15 mouse cellular contexts compared by ENCODE assay signal in genomic region chr2:17868145-17868544, GRCm38 (mm10).
DNase-seq lines count a peak whose midpoint lies in the region; ATAC-seq and TF ChIP-seq lines count a peak whose summit lies in the region.
"Had no signal": no experiment of that assay in that cellular context is flagged by ENCODE, and none has a peak within 500 bp of the region (broad histone marks: within the 10 kb centered on the region; RNA-seq: fewer than 3 reads in every experiment).

No protein-coding gene starts in this region.

- no peak overlapping the region for H3K4me3 ChIP-seq in intestine, embryonic 14.5 days (ENCODE audit: low read depth, low read length)
- no peak overlapping the region for H3K4me3 ChIP-seq in intestine, embryonic 15.5 days (replicated peaks)
- H3K4me3 ChIP-seq in E14TG2a.4 (replicated peaks; ENCODE audit: low read length): peak overlapping the region; percentile 26; the same call in 1 of the 2 replicates
- no peak overlapping the region for H3K4me3 ChIP-seq in embryonic facial prominence, embryonic 12.5 days
- H3K4me3 ChIP-seq in cerebellum, adult 2 months (replicated peaks; ENCODE audit: insufficient read depth, low read depth, low read length): no peak overlapping the region
- H3K4me3 ChIP-seq: gastrocnemius, adult 2 months; heart, embryonic 12.5 days had no signal

- no peak overlapping the region for H3K4me2 ChIP-seq in intestine, embryonic 14.5 days (ENCODE audit: low read length)
- H3K4me2 ChIP-seq in intestine, embryonic 15.5 days (replicated peaks): no peak overlapping the region
- H3K4me2 ChIP-seq in embryonic facial prominence, embryonic 12.5 days (replicated peaks): 0 out of 2 replicates have a peak overlapping the region, but pooled peaks have one; percentile 15
- H3K4me2 ChIP-seq: heart, embryonic 12.5 days; hindbrain, embryonic 14.5 days had no signal

- no peak overlapping the region for H3K9ac ChIP-seq in intestine, embryonic 14.5 days (ENCODE audit: low read length)
- H3K9ac ChIP-seq in intestine, embryonic 15.5 days: no peak overlapping the region
- H3K9ac ChIP-seq in embryonic facial prominence, embryonic 12.5 days: no peak overlapping the region
- H3K9ac ChIP-seq: heart, embryonic 12.5 days; hindbrain, embryonic 14.5 days had no signal

- WGBS in intestine, embryonic 14.5 days: 19% methylated on average over 9 of the region's 9 CpGs
- 30% methylated on average over 9 of the region's 9 CpGs for WGBS in intestine, embryonic 15.5 days
- 8% methylated on average over 9 of the region's 9 CpGs for WGBS in embryonic facial prominence, embryonic 12.5 days
- 40% methylated on average over 9 of the region's 9 CpGs for WGBS in cerebellum, adult 2 months

- 0 out of 2 replicates have a peak, but pooled peaks cover 4% of the 10 kb centered on the region for H3K4me1 ChIP-seq in intestine, embryonic 14.5 days (replicated peaks; ENCODE audit: control insufficient read depth, insufficient read depth, low read length)
- peaks cover 5% of the 10 kb centered on the region; the same call in 1 of the 2 replicates for H3K4me1 ChIP-seq in intestine, embryonic 15.5 days (replicated peaks)
- peaks cover 52% of the 10 kb centered on the region for H3K4me1 ChIP-seq in E14TG2a.4 (replicated peaks; ENCODE audit: low read depth, low read length)
- peaks cover 19% of the 10 kb centered on the region for H3K4me1 ChIP-seq in embryonic facial prominence, embryonic 12.5 days
- H3K4me1 ChIP-seq in cerebellum, adult 2 months (ENCODE audit: control insufficient read depth, insufficient read depth, low read length): no peaks in the 10 kb centered on the region

- intact Hi-C loops in left cerebral cortex, postnatal 10 days (cut with DNase I): no loop called here

- DNase-seq in intestine, embryonic 14.5 days (ENCODE audit: low spot score): peak; percentile 60
- peak; percentile 44 for DNase-seq in ES-CJ7 (ENCODE audit: low read depth, low spot score)
- DNase-seq in adrenal gland, adult (ENCODE audit: inconsistent age in 2 of 2, low spot score in 1 of 2): no peak
- no peak for DNase-seq in cerebellum, adult 2 months
- DNase-seq in left cerebral cortex, postnatal 10 days (ENCODE audit: extremely low spot score in 1 of 2, low spot score in 2 of 2): no peak
- DNase-seq: adrenal gland, postnatal 14 days; gastrocnemius, adult 2 months; layer of hippocampus, postnatal 36 days; lung, adult 18-20 months; lung, postnatal 4 days had no signal

- TF ChIP-seq POLR2A in cerebellum, adult 2 months (IDR thresholded peaks at IDR 0.05; ENCODE audit: borderline replicate concordance, insufficient read depth, low read length): no peak

- no peaks in the 10 kb centered on the region for H3K27me3 ChIP-seq in intestine, embryonic 14.5 days (replicated peaks; ENCODE audit: control insufficient read depth, insufficient read depth, low read length)
- no peaks in the 10 kb centered on the region for H3K27me3 ChIP-seq in intestine, embryonic 15.5 days (replicated peaks)
- peaks cover 18% of the 10 kb centered on the region for H3K27me3 ChIP-seq in E14TG2a.4 (ENCODE audit: insufficient read depth, low read length)
- H3K27me3 ChIP-seq in embryonic facial prominence, embryonic 12.5 days: no peaks in the 10 kb centered on the region
- H3K27me3 ChIP-seq in cerebellum, adult 2 months (ENCODE audit: control insufficient read depth, insufficient read depth, low read length): no peaks in the 10 kb centered on the region

- no peaks in the 10 kb centered on the region for H3K9me3 ChIP-seq in intestine, embryonic 14.5 days (ENCODE audit: control insufficient read depth, low read length)
- no peaks in the 10 kb centered on the region for H3K9me3 ChIP-seq in intestine, embryonic 15.5 days
- no peaks in the 10 kb centered on the region for H3K9me3 ChIP-seq in E14TG2a.4 (ENCODE audit: low read length)
- no peaks in the 10 kb centered on the region for H3K9me3 ChIP-seq in embryonic facial prominence, embryonic 12.5 days
- H3K9me3 ChIP-seq: heart, embryonic 12.5 days had no signal

- H3K36me3 ChIP-seq in intestine, embryonic 14.5 days (ENCODE audit: control insufficient read depth, insufficient read depth, low read length): no peaks in the 10 kb centered on the region
- no peaks in the 10 kb centered on the region for H3K36me3 ChIP-seq in intestine, embryonic 15.5 days
- H3K36me3 ChIP-seq in E14TG2a.4 (ENCODE audit: insufficient read depth, low read length): no peaks in the 10 kb centered on the region
- no peaks in the 10 kb centered on the region for H3K36me3 ChIP-seq in embryonic facial prominence, embryonic 12.5 days
- H3K36me3 ChIP-seq: heart, embryonic 12.5 days had no signal

- ATAC-seq in intestine, embryonic 14.5 days (replicated peaks; ENCODE audit: low FRiP score, low TSS enrichment, low read depth): 0 out of 2 replicates have a peak, but pooled peaks have one; percentile 52
- ATAC-seq in intestine, embryonic 15.5 days: no peak
- no peak for ATAC-seq in embryonic facial prominence, embryonic 12.5 days (ENCODE audit: insufficient number of reproducible peaks, insufficient read depth, low FRiP score, low TSS enrichment)

- no peak overlapping the region for H3K27ac ChIP-seq in intestine, embryonic 14.5 days (ENCODE audit: low read depth)
- H3K27ac ChIP-seq in intestine, embryonic 15.5 days: no peak overlapping the region
- no peak overlapping the region for H3K27ac ChIP-seq in embryonic facial prominence, embryonic 12.5 days
- no peak overlapping the region for H3K27ac ChIP-seq in cerebellum, adult 2 months (ENCODE audit: insufficient read depth, low read length)
- H3K27ac ChIP-seq: gastrocnemius, adult 2 months; hindbrain, embryonic 14.5 days had no signal

- no peak for TF ChIP-seq CTCF in E14TG2a.4 (conservative IDR thresholded peaks at IDR 0.05; ENCODE audit: low read length)
- TF ChIP-seq CTCF in cerebellum, adult 2 months (IDR thresholded peaks at IDR 0.05; ENCODE audit: borderline replicate concordance, insufficient read depth, low read depth, low read length): no peak

Comparison
In these comparisons a context has a peak if more than half of its experiments do, and no peak if none do; other contexts are left out.
1. DNase-seq: peak in intestine, embryonic 14.5 days (single experiment) and ES-CJ7 (single experiment); none in adrenal gland, adult (0 of 2), cerebellum, adult 2 months (0 of 2) and left cerebral cortex, postnatal 10 days (0 of 2).